Mouse (Mus musculus): Measurements from ENCODE around the gene Wnt3. TPM values are rescaled to one million over a fixed set of nuclear protein-coding genes. Genes with fewer than 3 reads are reported as not detected.

Gene Wnt3
- polyA plus RNA-seq, 1 experiment from 2014 or later: not detected

DNA sequence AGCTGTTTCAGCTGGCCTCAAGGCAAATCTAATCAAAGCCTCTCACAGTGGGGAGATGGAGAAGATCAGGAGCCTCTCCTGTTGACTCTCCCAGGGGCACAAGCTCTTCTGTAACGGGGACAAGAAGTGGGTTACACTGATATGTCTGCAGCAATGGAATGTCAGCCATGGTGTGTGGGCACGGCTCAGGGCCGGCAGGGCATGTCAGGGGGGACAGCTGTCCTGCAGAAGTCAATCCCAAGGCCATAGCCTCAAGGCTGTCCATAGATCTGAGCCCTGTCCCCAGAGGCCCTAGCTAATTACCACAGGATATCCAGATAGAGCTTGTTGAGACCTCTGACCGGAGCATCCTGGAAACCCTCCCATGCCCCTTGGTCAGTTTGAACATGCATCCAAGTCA is 30.9 kb downstream of the Wnt3 start:
- peaks cover 5% of the 10 kb centered on the region; the same call in 1 of the 2 replicates for H3K4me1 ChIP-seq (ENCODE audit: control insufficient read depth, insufficient read depth, low read length)
- no peak for ATAC-seq (ENCODE audit: low FRiP score, low TSS enrichment)
- 0 out of 2 replicates have a peak, but pooled peaks cover 2% of the 10 kb centered on the region for H3K9me3 ChIP-seq (ENCODE audit: control insufficient read depth, low read length)
- H3K9ac ChIP-seq (ENCODE audit: low read depth, low read length): no peak overlapping the region
- H3K27me3 ChIP-seq (ENCODE audit: control insufficient read depth, insufficient read depth, low read length): peaks cover 34% of the 10 kb centered on the region
- no peak overlapping the region for H3K27ac ChIP-seq (ENCODE audit: low read depth, low read length)
- whole genome bisulfite sequencing: 77% methylated on average over 4 of the region's 4 CpGs
- no peak overlapping the region for H3K4me3 ChIP-seq (ENCODE audit: low read length)
- H3K36me3 ChIP-seq (ENCODE audit: control insufficient read depth, insufficient read depth, low read length): no peaks in the 10 kb centered on the region
- H3K4me2 ChIP-seq (replicated peaks; ENCODE audit: low read depth, low read length): no peak overlapping the region

DNA sequence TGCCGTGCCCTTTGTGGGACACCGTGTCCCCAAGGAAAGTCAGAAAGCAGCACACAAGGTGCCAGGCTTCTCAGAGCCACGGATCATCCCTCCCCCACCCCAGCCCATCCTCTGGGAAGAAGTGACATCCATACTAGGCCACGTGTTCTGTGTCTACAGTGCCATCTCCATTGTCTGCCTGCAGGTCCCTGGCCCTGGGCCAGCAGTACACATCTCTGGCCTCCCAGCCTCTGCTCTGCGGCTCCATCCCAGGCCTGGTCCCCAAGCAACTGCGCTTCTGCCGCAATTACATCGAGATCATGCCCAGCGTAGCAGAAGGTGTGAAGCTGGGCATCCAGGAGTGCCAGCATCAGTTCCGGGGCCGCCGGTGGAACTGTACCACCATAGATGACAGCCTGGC is 34.0 kb downstream of the Wnt3 start:
- H3K9me3 ChIP-seq (ENCODE audit: control insufficient read depth, low read length): 0 out of 2 replicates have a peak, but pooled peaks cover 2% of the 10 kb centered on the region
- H3K27ac ChIP-seq (ENCODE audit: low read depth, low read length): no peak overlapping the region
- H3K27me3 ChIP-seq (ENCODE audit: control insufficient read depth, insufficient read depth, low read length): peaks cover 66% of the 10 kb centered on the region
- H3K4me1 ChIP-seq (ENCODE audit: control insufficient read depth, insufficient read depth, low read length): peaks cover 14% of the 10 kb centered on the region
- H3K36me3 ChIP-seq (ENCODE audit: control insufficient read depth, insufficient read depth, low read length): no peaks in the 10 kb centered on the region
- ATAC-seq (ENCODE audit: low FRiP score, low TSS enrichment): no peak
- 51% methylated on average over 12 of the region's 12 CpGs for WGBS
- no peak overlapping the region for H3K9ac ChIP-seq (ENCODE audit: low read depth, low read length)
- no peak overlapping the region for H3K4me3 ChIP-seq (ENCODE audit: low read length)
- H3K4me2 ChIP-seq (replicated peaks; ENCODE audit: low read depth, low read length): no peak overlapping the region

DNA sequence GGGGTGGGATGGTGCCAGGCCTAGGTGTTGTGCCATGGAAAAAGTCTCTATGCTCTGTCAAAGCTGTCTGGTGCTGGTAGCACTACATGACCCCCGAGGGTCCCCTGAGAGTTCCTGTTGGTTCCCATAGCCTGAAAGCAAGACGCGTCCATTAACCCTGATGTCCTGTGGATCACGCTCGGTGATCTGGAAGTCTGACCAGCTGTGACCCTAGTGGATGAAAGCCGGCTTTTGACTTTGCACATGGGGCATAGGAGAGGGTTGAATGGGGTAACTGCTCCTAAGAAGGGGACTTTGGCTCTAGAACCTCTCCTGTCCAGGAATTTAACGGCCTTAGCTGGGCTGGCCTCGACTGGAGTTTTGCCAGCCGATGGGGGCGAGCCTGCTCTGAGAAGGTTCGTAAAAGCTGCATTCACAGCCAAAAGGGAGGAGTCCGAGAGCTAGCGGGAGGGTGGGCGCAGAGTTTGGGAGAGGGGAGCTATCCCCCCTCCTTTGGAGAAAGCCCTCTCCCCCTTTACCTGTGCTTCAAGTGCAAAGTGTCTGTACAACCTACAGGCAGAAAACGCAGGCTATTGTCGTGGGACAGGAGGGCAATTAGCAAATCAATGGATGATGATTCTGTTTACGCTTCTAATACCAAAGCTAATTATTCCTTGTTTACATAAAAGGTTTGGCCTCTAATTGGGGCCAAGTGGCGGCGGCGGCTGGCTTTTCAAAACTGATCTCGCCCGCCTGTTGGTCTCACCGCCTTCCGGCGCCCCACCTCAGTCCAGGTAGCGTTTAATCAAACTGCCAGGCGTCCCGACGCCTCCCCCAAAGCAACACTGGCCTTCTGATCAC is 35.0 kb downstream of the Wnt3 start:
- peak overlapping the region; percentile 62 for H3K4me3 ChIP-seq (ENCODE audit: low read length)
- 5% methylated on average over 29 of the region's 29 CpGs for WGBS
- peaks cover 14% of the 10 kb centered on the region for H3K4me1 ChIP-seq (ENCODE audit: control insufficient read depth, insufficient read depth, low read length)
- peaks cover 67% of the 10 kb centered on the region for H3K27me3 ChIP-seq (ENCODE audit: control insufficient read depth, insufficient read depth, low read length)
- H3K4me2 ChIP-seq (replicated peaks; ENCODE audit: low read depth, low read length): peak overlapping the region; percentile 100
- no peak overlapping the region for H3K27ac ChIP-seq (ENCODE audit: low read depth, low read length)
- peak overlapping the region; percentile 55; the same call in 1 of the 2 replicates for H3K9ac ChIP-seq (ENCODE audit: low read depth, low read length)
- H3K9me3 ChIP-seq (ENCODE audit: control insufficient read depth, low read length): 0 out of 2 replicates have a peak, but pooled peaks cover 2% of the 10 kb centered on the region
- no peak for ATAC-seq (ENCODE audit: low FRiP score, low TSS enrichment)
- H3K36me3 ChIP-seq (ENCODE audit: control insufficient read depth, insufficient read depth, low read length): no peaks in the 10 kb centered on the region

DNA sequence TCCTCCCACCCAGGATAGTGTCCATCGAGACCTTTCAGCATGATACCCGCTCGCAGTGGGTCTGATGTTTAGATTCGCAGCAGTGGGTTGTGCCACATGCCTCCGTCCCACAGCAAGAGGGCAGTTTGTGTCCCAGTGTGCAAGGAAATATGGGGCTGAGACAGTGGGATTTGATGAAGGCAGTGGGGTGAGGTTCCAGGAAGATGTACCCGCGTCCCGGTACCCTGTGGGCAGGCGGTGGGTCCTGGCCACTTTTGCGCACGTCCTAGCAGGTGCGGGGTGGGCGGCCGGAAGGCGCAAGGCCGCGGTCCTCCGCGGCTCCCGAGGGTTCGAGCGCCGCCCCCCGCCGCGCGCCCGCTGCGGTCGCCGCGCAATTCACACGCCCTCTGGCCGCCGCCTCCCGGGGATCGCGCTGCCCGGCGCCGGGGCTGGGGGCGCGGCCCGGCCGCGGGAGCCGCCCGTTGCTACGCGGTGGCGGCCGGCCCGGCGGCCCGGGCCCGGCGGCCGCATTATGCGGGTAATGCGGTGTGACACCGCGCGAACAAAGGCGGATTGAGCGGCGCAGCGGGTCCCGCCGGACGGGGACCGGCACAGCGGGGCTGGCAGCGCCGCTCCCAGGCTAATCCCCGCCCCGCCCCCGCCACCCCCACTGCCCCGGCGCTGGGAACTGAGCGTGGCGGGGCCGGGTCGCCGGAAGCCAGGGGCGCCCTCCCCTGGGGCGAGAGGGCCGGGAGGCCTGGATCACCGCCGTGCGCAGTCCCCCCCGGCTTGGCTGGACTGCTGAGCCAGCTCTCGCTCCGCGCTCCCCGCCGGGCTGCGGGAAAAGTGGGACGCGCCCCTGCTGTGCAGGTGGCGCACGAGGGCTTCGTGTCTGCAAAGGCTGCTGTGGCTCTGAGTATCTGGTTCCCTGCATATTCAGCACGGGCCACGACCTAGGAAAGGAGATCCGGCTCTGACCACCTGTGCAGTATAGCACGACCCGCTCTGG is 36.0 kb downstream of the Wnt3 start:
- peak overlapping the region; percentile 55 for H3K9ac ChIP-seq (ENCODE audit: low read depth, low read length)
- peak overlapping the region; percentile 100 for H3K4me2 ChIP-seq (replicated peaks; ENCODE audit: low read depth, low read length)
- peak overlapping the region; percentile 62 for H3K4me3 ChIP-seq (ENCODE audit: low read length)
- WGBS: under 1% methylated on average over 80 of the region's 107 CpGs
- H3K9me3 ChIP-seq (ENCODE audit: control insufficient read depth, low read length): 0 out of 2 replicates have a peak, but pooled peaks cover 2% of the 10 kb centered on the region
- peaks cover 14% of the 10 kb centered on the region for H3K4me1 ChIP-seq (ENCODE audit: control insufficient read depth, insufficient read depth, low read length)
- no peaks in the 10 kb centered on the region for H3K36me3 ChIP-seq (ENCODE audit: control insufficient read depth, insufficient read depth, low read length)
- H3K27me3 ChIP-seq (ENCODE audit: control insufficient read depth, insufficient read depth, low read length): peaks cover 68% of the 10 kb centered on the region
- H3K27ac ChIP-seq (ENCODE audit: low read depth, low read length): no peak overlapping the region
- ATAC-seq (ENCODE audit: low FRiP score, low TSS enrichment): peak; percentile 63

DNA sequence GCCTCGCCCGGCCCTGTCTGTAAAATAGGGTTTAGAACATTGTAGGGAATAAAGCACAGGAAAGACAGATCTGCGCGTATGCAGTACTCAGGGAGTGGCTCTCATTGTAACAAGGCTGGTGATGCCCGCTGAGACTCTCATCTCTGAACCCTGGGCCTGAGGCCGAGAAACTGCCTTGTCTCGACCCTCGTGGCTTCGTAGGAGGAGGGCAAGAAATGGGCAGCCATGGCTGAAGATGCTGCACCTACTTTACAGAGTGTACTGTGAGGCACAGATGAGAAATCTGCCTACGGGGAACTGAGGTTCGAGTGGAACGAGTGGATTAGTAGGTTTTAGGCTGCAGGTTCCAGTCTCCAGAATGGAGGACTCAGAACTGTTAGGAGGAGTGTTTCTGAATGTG is 36.7 kb downstream of the Wnt3 start:
- Histone ChIP-seq H3K27me3 (ENCODE audit: control insufficient read depth, insufficient read depth, low read length) (peaks cover 70% of the 10 kb centered on the region), H3K9ac (ENCODE audit: low read depth, low read length) (0 out of 2 replicates have a peak overlapping the region, but pooled peaks have one; percentile 55), H3K9me3 (ENCODE audit: control insufficient read depth, low read length) (no peaks in the 10 kb centered on the region), H3K36me3 (ENCODE audit: control insufficient read depth, insufficient read depth, low read length) (no peaks in the 10 kb centered on the region), H3K4me2 (replicated peaks; ENCODE audit: low read depth, low read length) (peak overlapping the region; percentile 100), H3K4me1 (ENCODE audit: control insufficient read depth, insufficient read depth, low read length) (peaks cover 14% of the 10 kb centered on the region), H3K4me3 (ENCODE audit: low read length) (peak overlapping the region; percentile 62), H3K27ac (ENCODE audit: low read depth, low read length) (no peak overlapping the region)
- ATAC-seq (ENCODE audit: low FRiP score, low TSS enrichment): no peak
- 13% methylated on average over 12 of the region's 12 CpGs for WGBS

DNA sequence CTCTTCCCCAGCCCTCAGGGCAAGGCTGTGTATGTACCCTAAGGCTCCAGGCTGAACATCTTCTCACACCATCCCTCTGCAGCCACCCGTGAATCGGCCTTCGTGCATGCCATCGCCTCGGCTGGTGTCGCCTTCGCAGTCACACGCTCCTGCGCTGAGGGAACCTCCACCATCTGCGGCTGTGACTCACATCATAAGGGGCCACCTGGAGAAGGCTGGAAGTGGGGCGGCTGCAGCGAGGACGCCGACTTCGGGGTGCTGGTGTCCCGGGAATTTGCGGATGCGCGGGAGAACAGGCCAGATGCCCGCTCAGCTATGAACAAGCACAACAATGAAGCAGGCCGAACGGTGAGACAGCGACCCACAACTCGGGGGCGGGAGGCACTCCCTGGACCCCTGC is 37.3 kb downstream of the Wnt3 start:
- WGBS: 40% methylated on average over 25 of the region's 25 CpGs
- Histone ChIP-seq H3K4me2 (replicated peaks; ENCODE audit: low read depth, low read length) (no peak overlapping the region), H3K9ac (ENCODE audit: low read depth, low read length) (no peak overlapping the region), H3K4me1 (ENCODE audit: control insufficient read depth, insufficient read depth, low read length) (peaks cover 14% of the 10 kb centered on the region), H3K27ac (ENCODE audit: low read depth, low read length) (no peak overlapping the region), H3K9me3 (ENCODE audit: control insufficient read depth, low read length) (no peaks in the 10 kb centered on the region), H3K4me3 (ENCODE audit: low read length) (no peak overlapping the region), H3K27me3 (ENCODE audit: control insufficient read depth, insufficient read depth, low read length) (peaks cover 70% of the 10 kb centered on the region), H3K36me3 (ENCODE audit: control insufficient read depth, insufficient read depth, low read length) (no peaks in the 10 kb centered on the region)
- ATAC-seq (ENCODE audit: low FRiP score, low TSS enrichment): no peak

DNA sequence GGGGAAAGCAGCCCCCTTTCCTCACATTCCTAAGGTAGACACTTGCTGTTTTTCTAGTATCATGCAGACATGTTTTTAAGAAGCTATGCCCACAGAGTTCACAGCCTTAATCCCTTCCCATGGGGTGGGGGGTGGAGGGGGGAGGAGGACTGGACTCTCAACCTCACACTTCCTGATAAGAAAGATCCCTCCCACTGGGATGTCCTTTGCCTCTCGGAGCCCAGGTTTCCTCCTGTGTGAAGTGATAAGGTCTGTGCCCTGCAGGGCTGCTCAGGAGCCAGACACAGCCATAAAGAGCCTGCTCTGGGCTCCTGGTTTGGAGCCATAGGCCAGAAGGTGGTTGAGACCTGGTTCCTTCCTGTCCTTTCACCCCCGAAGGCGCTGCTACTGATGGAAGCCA is 40.9 kb downstream of the Wnt3 start:
- H3K27me3 ChIP-seq (ENCODE audit: control insufficient read depth, insufficient read depth, low read length): peaks cover 36% of the 10 kb centered on the region
- H3K27ac ChIP-seq (ENCODE audit: low read depth, low read length): no peak overlapping the region
- WGBS: 27% methylated on average over 3 of the region's 3 CpGs
- H3K9ac ChIP-seq (ENCODE audit: low read depth, low read length): no peak overlapping the region
- peaks cover 8% of the 10 kb centered on the region for H3K4me1 ChIP-seq (ENCODE audit: control insufficient read depth, insufficient read depth, low read length)
- ATAC-seq (ENCODE audit: low FRiP score, low TSS enrichment): no peak
- no peaks in the 10 kb centered on the region for H3K36me3 ChIP-seq (ENCODE audit: control insufficient read depth, insufficient read depth, low read length)
- H3K4me3 ChIP-seq (ENCODE audit: low read length): no peak overlapping the region
- H3K9me3 ChIP-seq (ENCODE audit: control insufficient read depth, low read length): no peaks in the 10 kb centered on the region
- H3K4me2 ChIP-seq (replicated peaks; ENCODE audit: low read depth, low read length): no peak overlapping the region

DNA sequence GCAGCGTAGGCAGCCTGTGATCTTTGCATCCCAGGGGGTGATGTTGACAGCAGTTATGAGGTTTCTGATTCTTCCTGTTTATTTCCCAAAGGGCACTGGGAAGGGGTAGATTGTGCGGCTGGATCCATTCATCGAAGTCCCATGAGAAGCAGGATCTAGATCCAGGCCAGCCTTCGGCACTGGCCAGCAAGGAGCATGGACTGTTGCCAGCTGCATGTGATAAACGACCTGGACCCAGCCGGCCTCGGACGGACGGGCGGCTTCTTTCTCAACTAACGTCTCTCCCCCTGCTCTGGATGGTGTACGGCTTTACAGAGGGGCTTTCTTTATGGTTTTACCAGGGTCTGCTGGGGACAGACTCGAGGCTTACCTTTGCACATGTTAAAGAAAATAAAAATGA is 42.0 kb downstream of the Wnt3 start:
- H3K27me3 ChIP-seq (ENCODE audit: control insufficient read depth, insufficient read depth, low read length): peaks cover 24% of the 10 kb centered on the region
- no peaks in the 10 kb centered on the region for H3K4me1 ChIP-seq (ENCODE audit: control insufficient read depth, insufficient read depth, low read length)
- no peak overlapping the region for H3K27ac ChIP-seq (ENCODE audit: low read depth, low read length)
- H3K4me3 ChIP-seq (ENCODE audit: low read length): no peak overlapping the region
- no peak overlapping the region for H3K9ac ChIP-seq (ENCODE audit: low read depth, low read length)
- 30% methylated on average over 13 of the region's 13 CpGs for WGBS
- no peak overlapping the region for H3K4me2 ChIP-seq (replicated peaks; ENCODE audit: low read depth, low read length)
- no peak for ATAC-seq (ENCODE audit: low FRiP score, low TSS enrichment)
- no peaks in the 10 kb centered on the region for H3K9me3 ChIP-seq (ENCODE audit: control insufficient read depth, low read length)
- H3K36me3 ChIP-seq (ENCODE audit: control insufficient read depth, insufficient read depth, low read length): no peaks in the 10 kb centered on the region
